Mouse (Mus musculus): ENCODE results near the gene Amigo2.

GRCm38 (mm10) chr15:97206506-97206905, 40.6 kb downstream of the Amigo2 start:
- TF ChIP-seq CTCF (IDR thresholded peaks at IDR 0.05): no peak
- no peak for TF ChIP-seq EP300 (IDR thresholded peaks at IDR 0.05; ENCODE audit: insufficient read depth, low read depth, low read length)

Data from heart, adult 2 months (tissue).